Mouse (Mus musculus): Measurements from ENCODE around the gene Ncf2. TPM values are rescaled to one million over a fixed set of nuclear protein-coding genes. Genes with fewer than 3 reads are reported as not detected.

Ncf2 gene
- total RNA-seq, 2 experiments from 2014 or later, result 7.0 to 11.5 TPM

DNA sequence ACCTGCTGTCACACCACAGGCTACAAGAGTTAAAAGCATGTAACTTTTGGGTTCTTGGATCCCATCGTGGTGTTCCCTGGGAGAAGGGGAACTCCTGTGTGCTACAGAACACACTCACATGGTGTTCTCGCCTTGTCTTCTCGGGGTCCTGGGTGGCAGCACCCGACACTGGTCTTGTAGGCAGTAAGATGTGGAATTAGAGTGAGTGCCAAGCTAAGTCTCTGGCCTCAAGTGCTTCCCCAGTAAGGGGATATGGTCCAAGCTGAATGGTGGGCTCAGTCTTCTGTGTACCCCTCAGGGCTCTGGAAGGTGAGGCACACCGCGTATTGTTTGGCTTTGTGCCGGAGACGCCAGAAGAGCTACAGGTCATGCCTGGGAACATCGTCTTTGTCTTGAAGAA lies 30.1 kb downstream of the Ncf2 start:
- no peak for DNase-seq (ENCODE audit: low spot score in 2 of 2)

DNA sequence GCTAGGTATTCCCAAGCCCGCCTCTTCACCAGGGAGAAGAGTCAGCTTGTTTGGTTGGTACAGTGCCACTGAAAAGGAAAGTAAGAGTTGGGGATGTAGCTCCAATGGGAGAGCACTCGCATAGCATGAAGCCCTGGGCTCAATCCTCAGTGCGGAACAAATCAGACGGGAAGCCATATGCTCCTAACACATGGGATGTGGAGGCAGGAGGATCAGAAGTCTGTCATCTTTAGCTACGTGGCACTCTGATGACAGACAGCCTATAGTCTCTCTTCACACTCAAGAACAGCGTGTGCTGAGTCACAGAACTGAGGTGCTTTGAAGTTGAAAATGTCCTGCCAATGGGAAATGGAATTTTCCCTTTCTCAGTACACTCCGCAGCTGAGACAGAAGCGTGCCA lies 31.0 kb downstream of the Ncf2 start:
- DNase-seq (ENCODE audit: low spot score in 2 of 2), result no peak

DNA sequence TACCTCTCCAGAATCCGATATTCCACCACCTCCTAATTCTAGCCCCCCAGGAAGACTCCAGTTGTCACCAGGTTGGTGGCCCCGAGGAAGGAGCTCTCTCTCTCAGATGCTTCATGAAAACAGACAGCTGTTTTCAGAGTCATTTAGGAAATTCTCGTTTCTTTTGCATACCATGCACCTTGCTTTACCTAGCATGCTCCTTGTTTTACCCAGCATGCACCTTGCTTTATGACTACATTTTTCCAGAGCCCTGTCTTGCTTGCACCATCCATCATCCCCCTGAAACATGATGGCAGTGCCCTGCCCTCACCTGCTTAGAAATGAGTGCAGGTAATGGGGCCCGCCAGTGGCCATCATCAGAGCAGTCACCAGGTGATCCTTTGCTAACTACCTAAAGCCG lies 31.6 kb downstream of the Ncf2 start:
- no peak for DNase-seq (ENCODE audit: low spot score in 2 of 2)

DNA sequence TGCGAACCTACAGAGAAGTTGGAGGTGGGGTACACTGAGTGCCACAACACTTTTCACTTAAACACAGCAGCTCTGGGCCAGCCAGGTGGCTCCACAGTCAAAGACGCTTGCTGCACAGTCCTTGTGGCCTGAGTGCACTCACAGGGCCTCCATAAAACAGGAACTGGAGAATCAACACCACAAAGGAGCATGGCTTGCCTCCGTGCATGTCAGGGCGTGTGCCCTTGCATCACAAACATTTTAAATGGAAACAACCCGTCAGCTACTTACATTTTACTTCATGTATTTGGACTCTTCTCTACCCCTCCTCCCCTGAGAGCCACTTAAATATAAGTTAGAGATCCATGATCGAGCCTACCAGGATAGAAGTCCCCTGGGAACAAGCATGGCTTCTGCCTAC lies 32.3 kb downstream of the Ncf2 start:
- DNase-seq (ENCODE audit: low spot score in 2 of 2), result no peak

DNA sequence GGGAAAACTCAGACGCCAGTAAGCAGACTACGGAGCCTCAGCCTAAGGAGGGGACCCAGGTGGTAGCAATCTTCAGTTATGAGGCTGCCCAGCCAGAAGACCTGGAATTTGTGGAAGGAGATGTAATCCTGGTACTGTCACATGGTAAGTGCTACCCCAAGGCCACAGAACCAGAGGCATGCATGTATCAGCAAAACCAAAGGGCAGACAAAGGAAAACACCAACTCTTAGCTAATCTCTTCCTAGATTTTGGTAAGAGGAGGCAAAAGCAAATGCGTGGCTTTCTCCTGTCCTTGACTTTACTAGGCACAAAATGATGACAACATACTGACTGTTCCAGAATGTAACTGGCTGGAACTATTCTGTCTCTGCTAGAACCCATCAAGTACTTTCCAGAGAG lies 35.1 kb downstream of the Ncf2 start:
- DNase-seq (ENCODE audit: low spot score in 2 of 2), result no peak

DNA sequence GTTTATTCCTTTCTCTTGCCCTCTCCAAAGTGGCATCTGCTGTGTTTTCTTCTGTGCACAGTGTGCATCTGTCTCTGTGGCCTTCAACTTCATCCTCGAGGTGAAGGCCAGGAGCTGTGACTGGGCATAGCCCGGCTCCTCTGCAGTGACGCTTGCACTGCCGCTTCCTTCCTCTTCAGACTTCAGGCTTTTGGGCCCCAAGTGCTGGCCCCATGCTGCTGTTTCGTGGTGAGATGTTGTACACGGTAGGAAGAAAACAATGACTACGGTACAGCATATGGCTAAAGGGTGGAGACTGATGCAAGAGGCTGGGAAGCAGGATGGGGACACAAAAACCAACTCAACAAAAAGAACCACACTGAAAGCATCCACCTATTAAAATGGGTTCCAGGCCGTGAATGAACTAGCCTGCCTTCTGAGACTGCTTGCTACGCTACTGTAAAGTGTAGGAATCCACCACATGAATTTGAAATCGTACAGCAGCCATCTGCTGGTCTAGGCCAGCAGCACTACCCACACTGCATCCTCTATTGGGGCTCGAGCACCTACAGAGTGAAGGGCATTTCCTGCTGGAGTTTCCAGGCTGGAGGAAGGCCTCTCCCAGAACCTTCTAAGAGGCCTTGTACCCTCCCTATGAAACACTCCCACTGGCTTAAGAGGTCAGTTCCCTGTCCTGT lies 38.2 kb downstream of the Ncf2 start:
- no peak for DNase-seq (ENCODE audit: low spot score in 2 of 2)

DNA sequence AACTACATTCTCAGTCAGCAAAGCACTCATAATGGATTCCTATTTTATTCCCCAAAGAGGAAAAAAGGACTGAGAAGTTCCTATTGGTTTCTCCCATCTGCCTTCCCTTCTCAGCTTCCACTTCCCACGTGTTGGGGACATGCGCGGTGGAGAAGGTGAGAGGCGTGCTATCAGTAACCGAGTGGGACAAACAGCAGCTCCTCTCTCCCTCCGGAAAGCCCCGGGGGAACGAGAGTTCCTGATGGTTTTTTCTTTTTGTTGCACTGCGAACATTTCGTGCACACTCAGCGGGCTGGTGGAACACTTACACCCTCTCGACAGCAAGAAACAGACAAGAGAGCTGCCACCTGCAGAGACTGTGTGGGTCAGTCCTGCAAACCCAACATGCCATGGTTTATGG lies 38.8 kb downstream of the Ncf2 start:
- DNase-seq (ENCODE audit: low spot score in 2 of 2), result no peak

DNA sequence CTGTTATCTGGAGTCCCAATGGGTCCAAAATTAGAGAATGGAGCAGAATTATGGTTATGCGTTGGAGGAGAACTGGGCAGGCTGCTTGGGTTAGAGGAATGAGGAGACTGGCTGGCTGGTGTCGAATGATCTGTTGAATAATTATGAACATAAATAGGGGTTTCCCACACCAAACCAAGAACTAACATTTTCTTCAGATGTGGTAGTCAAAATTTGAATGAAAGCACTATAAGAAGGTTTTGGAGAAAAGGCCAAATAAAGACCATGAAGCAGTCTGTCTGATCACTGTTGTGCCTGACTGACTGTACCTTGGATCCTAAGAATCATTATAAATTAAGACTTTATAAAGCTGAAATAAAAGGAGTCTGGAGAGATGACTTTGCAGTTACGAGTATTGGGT lies 40.3 kb downstream of the Ncf2 start:
- no peak for DNase-seq (ENCODE audit: low spot score in 2 of 2)

DNA sequence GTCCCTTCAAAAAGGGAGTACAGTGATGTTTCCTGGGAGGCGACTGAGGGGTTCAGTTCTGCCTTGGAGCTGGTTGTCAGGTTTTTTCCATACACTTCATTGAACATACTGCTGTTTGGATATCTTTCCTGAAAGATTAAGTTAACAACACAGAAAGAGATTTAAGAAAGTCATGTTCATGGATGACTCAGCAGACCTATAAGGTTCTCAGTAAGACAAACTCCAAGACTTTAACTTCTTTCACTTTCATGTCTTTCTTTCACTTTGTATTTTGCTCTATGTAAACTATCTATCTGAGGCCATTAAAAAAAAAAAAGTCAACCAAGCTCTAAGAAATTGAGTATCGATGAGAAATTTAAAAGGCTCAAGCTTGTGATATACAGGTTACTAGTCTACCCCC lies 41.1 kb downstream of the Ncf2 start:
- no peak for DNase-seq (ENCODE audit: low spot score in 2 of 2)

DNA sequence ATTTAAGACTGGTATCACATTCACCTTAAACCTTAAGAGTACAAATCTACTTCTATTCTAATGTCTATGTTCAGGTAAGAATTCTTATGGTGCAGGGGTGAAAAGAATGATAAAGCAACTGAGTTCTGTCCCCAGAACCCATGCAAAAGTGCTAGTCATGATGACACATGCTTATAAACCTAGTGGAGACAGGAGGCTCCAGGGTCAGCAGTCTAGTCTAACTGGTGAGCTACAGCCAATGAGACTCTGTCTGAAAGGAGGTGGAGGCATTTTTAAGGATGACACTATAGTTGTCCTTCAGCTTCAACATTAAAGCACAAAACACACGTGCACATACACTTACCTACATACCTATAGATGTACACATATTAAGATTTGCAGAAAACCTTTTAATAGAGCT lies 44.6 kb downstream of the Ncf2 start:
- no peak for DNase-seq (ENCODE audit: low spot score in 2 of 2)

DNA sequence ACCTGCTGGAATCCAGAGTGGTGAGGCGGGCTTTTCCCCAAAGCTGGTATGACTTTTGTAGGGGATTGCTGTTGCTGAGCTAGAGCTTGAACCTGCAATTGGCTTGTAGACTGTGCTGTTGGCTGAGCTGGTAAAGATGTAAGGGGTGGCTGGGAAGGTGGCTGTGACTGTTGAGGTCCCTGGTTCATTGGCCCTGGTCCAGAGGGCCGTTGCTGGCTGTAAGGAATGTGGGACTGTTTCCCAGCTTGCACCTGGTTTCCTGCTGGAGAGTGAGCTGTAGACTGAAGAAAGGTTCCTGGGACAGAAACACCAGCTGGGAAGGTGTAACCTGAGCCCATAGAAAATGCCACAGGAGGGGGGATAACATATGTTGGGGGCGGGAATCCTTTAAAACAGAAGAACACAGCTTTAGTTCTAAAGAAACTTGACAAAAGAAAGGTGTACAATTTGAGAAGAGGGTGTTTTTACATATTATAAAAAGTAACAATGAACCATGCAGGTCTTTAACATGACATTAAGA lies 45.3 kb downstream of the Ncf2 start:
- no peak for DNase-seq (ENCODE audit: low spot score in 2 of 2)

DNA sequence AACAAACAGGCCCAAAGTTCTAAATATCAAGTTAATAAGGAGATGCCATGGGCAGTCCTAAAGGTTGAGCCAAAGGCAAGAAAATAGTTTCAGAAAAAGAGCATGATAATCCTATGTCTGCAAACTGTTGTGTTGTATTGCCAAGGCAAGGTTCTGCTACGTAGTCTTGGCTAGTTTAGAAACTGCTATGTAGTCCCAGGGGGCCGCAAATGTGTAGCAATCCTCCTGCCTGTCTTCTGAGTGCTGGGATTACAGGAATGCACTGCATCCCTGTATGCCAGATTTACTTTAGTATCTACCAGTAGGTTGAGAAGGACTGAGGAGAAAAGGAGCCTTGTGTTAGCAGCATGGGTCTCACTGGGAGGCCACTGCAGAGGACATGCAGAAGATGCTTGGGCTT lies 46.9 kb downstream of the Ncf2 start:
- no peak for DNase-seq (ENCODE audit: low spot score in 2 of 2)

DNA sequence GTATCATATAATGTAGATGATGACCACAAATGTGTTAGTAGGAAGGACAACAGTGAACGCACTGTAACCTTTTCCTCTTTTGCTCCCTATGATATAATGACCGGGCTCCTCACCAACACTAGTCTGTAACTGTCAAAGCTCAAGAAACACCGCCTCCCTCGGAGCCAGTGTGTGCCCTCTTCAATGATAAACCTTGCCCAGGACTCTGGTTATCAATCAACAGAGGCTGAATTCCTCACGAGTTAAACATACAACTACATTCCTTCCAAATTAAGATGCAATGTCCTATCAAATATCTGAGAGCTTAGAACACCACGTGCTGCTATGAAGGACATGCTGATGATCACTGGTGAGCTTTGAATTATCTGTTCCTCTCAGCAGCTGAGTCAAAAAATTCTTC lies 69.9 kb downstream of the Ncf2 start:
- DNase-seq (ENCODE audit: low spot score in 2 of 2), result no peak

DNA sequence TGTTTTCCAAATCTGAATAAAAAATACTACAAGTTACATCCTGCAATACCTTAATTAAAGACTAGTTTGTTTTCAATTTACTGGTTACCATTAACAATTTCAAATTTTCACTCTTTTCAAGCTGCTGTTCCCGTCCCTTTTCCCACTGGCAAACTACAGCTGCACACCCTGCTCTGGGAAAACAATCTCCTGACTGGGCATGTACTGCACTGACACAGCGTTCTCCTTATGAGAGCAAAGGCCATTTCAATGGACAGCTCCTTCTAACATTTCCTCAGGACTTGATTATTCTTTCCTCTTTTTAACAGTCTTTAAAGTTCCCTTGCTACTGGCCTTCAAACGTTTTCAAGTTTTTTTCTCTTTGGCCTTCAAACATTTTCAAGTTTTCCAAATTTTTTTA lies 71.0 kb downstream of the Ncf2 start:
- DNase-seq (ENCODE audit: low spot score in 2 of 2), result no peak

Other genes starting within 250 kb of the Ncf2 start
- not detected for gene Apobec4, start 49.6 kb upstream of the Ncf2 start, total RNA-seq (2021)
- 10 to 100 TPM; 15.5 to 31.2 TPM for gene Rgl1, start 33.8 kb upstream of the Ncf2 start, total RNA-seq (2021)
- gene Arpc5, start 33.7 kb upstream of the Ncf2 start, total RNA-seq (2021), result 100 to 1,000 TPM in 1 of 2 experiments, 10 to 100 TPM in 1; 79.9 to 107 TPM
- gene Smg7, start 102.5 kb downstream of the Ncf2 start, total RNA-seq (2021), result 10 to 100 TPM; 65.8 to 73.8 TPM
- gene Nmnat2, start 154.8 kb downstream of the Ncf2 start, total RNA-seq (2021), result 1 to 10 TPM in 1 of 2 experiments, under 1 TPM in 1; 0.99 to 1.9 TPM

Data from adrenal gland, adult 18-20 months (tissue).